ENCODE assay signal across 19 mouse cellular contexts in the genomic region with DNA sequence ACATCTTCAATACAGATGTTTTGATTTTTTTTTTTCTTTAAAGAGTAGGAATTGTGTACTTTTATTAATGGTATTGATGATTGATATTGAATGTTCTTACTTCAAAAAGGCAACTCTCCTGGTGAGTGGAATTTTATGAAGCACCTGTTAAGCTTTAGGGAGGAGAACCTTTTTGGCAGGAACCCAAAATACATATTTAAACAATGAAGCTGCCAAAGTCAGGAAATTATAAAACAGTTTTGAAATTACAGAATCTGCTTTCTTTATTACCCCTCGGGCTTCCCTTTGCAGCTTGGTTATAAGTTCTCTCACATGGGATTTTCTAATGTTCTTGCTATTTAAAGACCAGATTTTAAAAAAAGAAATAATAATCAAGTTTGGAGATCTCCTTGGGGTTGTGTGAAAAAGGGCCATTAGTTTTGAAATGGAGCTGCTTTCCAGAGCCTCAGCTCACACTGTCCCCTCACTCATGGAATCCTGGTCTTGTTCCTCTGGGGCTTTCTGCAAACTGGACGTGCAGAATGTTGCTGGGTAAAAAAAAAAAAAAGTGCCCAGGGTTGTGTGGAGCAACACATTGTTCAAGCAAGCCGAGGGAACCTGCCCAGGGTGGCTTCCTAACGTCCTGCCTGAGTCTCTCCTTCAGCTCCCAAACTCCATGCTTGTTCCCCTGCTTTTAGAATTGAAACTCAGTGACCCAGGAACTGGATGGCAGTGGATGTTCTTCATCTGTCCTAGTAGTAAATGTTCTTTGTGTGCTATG.
DNase-seq lines count a peak whose midpoint lies in the region; ATAC-seq lines count a peak whose summit lies in the region.
"Had no signal": no experiment of that assay in that cellular context is flagged by ENCODE, and none has a peak within 500 bp of the region (broad histone marks: within the 10 kb centered on the region; RNA-seq: fewer than 3 reads in every experiment).

No protein-coding gene starts in this region.

- no peak for ATAC-seq in kidney, embryonic 16.5 days (ENCODE audit: low FRiP score, low TSS enrichment)
- ATAC-seq in limb, embryonic 13.5 days (ENCODE audit: low FRiP score, low read depth), result 0 out of 2 replicates have a peak, but pooled peaks have one; percentile 28
- ATAC-seq: forebrain, embryonic 16.5 days; hindbrain, embryonic 16.5 days; liver, postnatal 0 days had no signal

- no peak for DNase-seq in kidney, postnatal 4 days
- peak; percentile 51 for DNase-seq in lung, postnatal 25 days (ENCODE audit: low spot score)
- DNase-seq in lung, postnatal 10 days, result no peak
- DNase-seq in thymus, postnatal 0 days (ENCODE audit: low spot score), result no peak
- DNase-seq in urinary bladder, postnatal 10 days (ENCODE audit: low spot score), result no peak
- DNase-seq: adrenal gland, adult 8-10 months; cerebellum, adult 8-10 months; heart, postnatal 36 days; kidney, adult 18-20 months; kidney, postnatal 25 days; layer of hippocampus, adult 9-11 months; liver, postnatal 0 days; right cerebral cortex, postnatal 25 days; thymus, postnatal 36 days had no signal

- H3K27ac ChIP-seq in kidney, embryonic 16.5 days (ENCODE audit: low read length), result peak overlapping the region; percentile 53; the same call in 1 of the 2 replicates
- peak overlapping the region; percentile 81 for H3K27ac ChIP-seq in limb, embryonic 13.5 days

- no peaks in the 10 kb centered on the region for H3K27me3 ChIP-seq in kidney, embryonic 16.5 days (ENCODE audit: insufficient read depth, low read length)
- H3K27me3 ChIP-seq in limb, embryonic 13.5 days, result no peaks in the 10 kb centered on the region

- H3K4me1 ChIP-seq in kidney, embryonic 16.5 days (ENCODE audit: insufficient read depth, low read length), result peaks cover 10% of the 10 kb centered on the region; the same call in 1 of the 2 replicates
- H3K4me1 ChIP-seq in limb, embryonic 13.5 days, result peaks cover 48% of the 10 kb centered on the region

- no peak overlapping the region for H3K4me3 ChIP-seq in kidney, embryonic 16.5 days (ENCODE audit: low read length)
- H3K4me3 ChIP-seq in limb, embryonic 13.5 days, result no peak overlapping the region

- no peaks in the 10 kb centered on the region for H3K9me3 ChIP-seq in kidney, embryonic 16.5 days (ENCODE audit: low read length)
- no peaks in the 10 kb centered on the region for H3K9me3 ChIP-seq in limb, embryonic 13.5 days

- no peak overlapping the region for H3K4me2 ChIP-seq in kidney, embryonic 16.5 days (replicated peaks; ENCODE audit: low read depth, low read length)
- H3K4me2 ChIP-seq in limb, embryonic 13.5 days (replicated peaks), result peak overlapping the region; percentile 14; the same call in 1 of the 2 replicates
- H3K4me2 ChIP-seq: heart, embryonic 11.5 days had no signal

- 40% methylated on average over 4 of the region's 4 CpGs for WGBS in kidney, embryonic 16.5 days
- 21% methylated on average over 4 of the region's 4 CpGs for WGBS in limb, embryonic 13.5 days

- no peak overlapping the region for H3K9ac ChIP-seq in kidney, embryonic 16.5 days (replicated peaks; ENCODE audit: low read length)
- H3K9ac ChIP-seq in limb, embryonic 13.5 days, result no peak overlapping the region
- H3K9ac ChIP-seq: liver, postnatal 0 days had no signal

- peaks cover 8% of the 10 kb centered on the region for H3K36me3 ChIP-seq in kidney, embryonic 16.5 days (ENCODE audit: insufficient read depth, low read length)
- H3K36me3 ChIP-seq in limb, embryonic 13.5 days, result peaks cover 27% of the 10 kb centered on the region
